In the genomic region with DNA sequence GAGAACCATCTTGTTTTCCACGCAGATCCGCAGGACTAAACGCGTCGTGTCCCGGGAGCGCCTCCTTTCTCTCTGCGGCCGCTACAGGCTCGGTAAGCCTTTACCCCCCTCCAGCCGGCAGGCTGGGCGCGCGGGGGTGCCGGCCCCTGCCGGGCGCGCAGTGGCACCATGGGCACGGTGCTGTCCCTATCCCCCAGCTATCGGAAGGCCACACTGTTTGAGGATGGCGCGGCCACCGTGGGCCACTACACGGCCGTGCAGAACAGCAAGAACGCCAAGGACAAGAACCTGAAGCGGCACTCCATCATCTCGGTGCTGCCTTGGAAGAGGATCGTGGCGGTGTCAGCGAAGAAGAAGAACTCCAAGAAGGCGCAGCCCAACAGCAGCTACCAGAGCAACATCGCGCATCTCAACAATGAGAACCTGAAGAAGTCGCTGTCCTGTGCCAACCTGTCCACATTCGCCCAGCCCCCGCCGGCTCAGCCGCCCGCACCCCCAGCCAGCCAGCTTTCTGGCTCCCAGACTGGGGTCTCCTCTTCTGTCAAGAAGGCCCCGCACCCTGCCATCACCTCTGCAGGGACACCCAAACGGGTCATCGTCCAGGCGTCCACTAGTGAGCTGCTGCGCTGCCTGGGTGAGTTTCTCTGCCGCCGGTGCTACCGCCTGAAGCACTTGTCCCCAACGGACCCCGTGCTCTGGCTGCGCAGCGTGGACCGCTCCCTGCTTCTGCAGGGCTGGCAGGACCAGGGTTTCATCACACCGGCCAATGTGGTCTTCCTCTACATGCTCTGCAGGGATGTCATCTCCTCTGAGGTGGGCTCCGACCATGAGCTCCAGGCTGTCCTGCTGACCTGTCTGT, we compare ENCODE assay signal across 7 mouse cellular contexts. TPM values are rescaled to one million over a fixed set of nuclear protein-coding genes. Genes with fewer than 3 reads are reported as not detected.
DNase-seq lines count a peak whose midpoint lies in the region; ATAC-seq and TF ChIP-seq lines count a peak whose summit lies in the region.

No protein-coding gene starts in this region.

- peak overlapping the region; percentile 62 for H3K9ac ChIP-seq in lung, embryonic 14.5 days
- peak overlapping the region; percentile 99 for H3K9ac ChIP-seq in forebrain, embryonic 16.5 days (replicated peaks; ENCODE audit: low read depth, low read length)
- H3K9ac ChIP-seq in midbrain, postnatal 0 days (replicated peaks; ENCODE audit: low read length, poor library complexity, severe bottlenecking): peak overlapping the region; percentile 93

- peak; percentile 41 for DNase-seq in lung, embryonic 14.5 days
- no peak for DNase-seq in lung, postnatal 36 days
- peak; percentile 76 for DNase-seq in cerebellum, adult 9-11 months
- peak; percentile 43 for DNase-seq in kidney, postnatal 10 days
- peak; percentile 42 for DNase-seq in midbrain, postnatal 0 days (ENCODE audit: low spot score)
- no peak for DNase-seq in urinary bladder, postnatal 10 days (ENCODE audit: low spot score)

- H3K36me3 ChIP-seq in lung, embryonic 14.5 days (ENCODE audit: insufficient read depth): peaks cover 18% of the 10 kb centered on the region; the same call in 1 of the 2 replicates
- peaks cover 7% of the 10 kb centered on the region; the same call in 1 of the 2 replicates for H3K36me3 ChIP-seq in forebrain, embryonic 16.5 days (ENCODE audit: control insufficient read depth, insufficient read depth)
- H3K36me3 ChIP-seq in midbrain, postnatal 0 days (ENCODE audit: insufficient read depth, low read length): peaks cover 9% of the 10 kb centered on the region

- WGBS in lung, embryonic 14.5 days: 10% methylated on average over 54 of the region's 55 CpGs
- WGBS in forebrain, embryonic 16.5 days: 9% methylated on average over 55 of the region's 55 CpGs
- 4% methylated on average over 51 of the region's 55 CpGs for WGBS in midbrain, postnatal 0 days

- no peak for TF ChIP-seq CTCF in lung, embryonic 14.5 days (IDR thresholded peaks at IDR 0.05; ENCODE audit: low read depth)
- no peak for TF ChIP-seq CTCF in midbrain, postnatal 0 days (IDR thresholded peaks at IDR 0.05)

- H3K4me2 ChIP-seq in lung, embryonic 14.5 days: peak overlapping the region; percentile 99
- peak overlapping the region; percentile 97 for H3K4me2 ChIP-seq in forebrain, embryonic 16.5 days (ENCODE audit: low read length)
- H3K4me2 ChIP-seq in midbrain, postnatal 0 days (ENCODE audit: low read depth, low read length, poor library complexity, severe bottlenecking): peak overlapping the region; percentile 91

- H3K4me1 ChIP-seq in lung, embryonic 14.5 days (ENCODE audit: insufficient read depth): 0 out of 2 replicates have a peak, but pooled peaks cover 4% of the 10 kb centered on the region
- peaks cover 29% of the 10 kb centered on the region for H3K4me1 ChIP-seq in forebrain, embryonic 16.5 days (replicated peaks; ENCODE audit: control insufficient read depth, insufficient read depth, low read length)
- H3K4me1 ChIP-seq in midbrain, postnatal 0 days (ENCODE audit: insufficient read depth, low read length): peaks cover 8% of the 10 kb centered on the region; the same call in 1 of the 2 replicates

- peak; percentile 47 for ATAC-seq in lung, embryonic 14.5 days (ENCODE audit: insufficient read depth)
- peak; percentile 22 for ATAC-seq in forebrain, embryonic 16.5 days
- ATAC-seq in midbrain, postnatal 0 days (ENCODE audit: low FRiP score): peak; percentile 27

- peak overlapping the region; percentile 58; the same call in 1 of the 2 replicates for H3K27ac ChIP-seq in lung, embryonic 14.5 days (ENCODE audit: low read depth)
- H3K27ac ChIP-seq in forebrain, embryonic 16.5 days (ENCODE audit: low read length): peak overlapping the region; percentile 99
- H3K27ac ChIP-seq in midbrain, postnatal 0 days (ENCODE audit: low read depth, low read length): peak overlapping the region; percentile 98

- H3K9me3 ChIP-seq in lung, embryonic 14.5 days (ENCODE audit: low read depth, low read length): no peaks in the 10 kb centered on the region
- H3K9me3 ChIP-seq in forebrain, embryonic 16.5 days (ENCODE audit: control insufficient read depth, low read length): no peaks in the 10 kb centered on the region
- H3K9me3 ChIP-seq in midbrain, postnatal 0 days (ENCODE audit: low read length): no peaks in the 10 kb centered on the region

- H3K27me3 ChIP-seq in lung, embryonic 14.5 days (ENCODE audit: insufficient read depth, low read length): no peaks in the 10 kb centered on the region
- no peaks in the 10 kb centered on the region for H3K27me3 ChIP-seq in forebrain, embryonic 16.5 days (replicated peaks; ENCODE audit: control insufficient read depth, insufficient read depth, low read length)
- H3K27me3 ChIP-seq in midbrain, postnatal 0 days (ENCODE audit: insufficient read depth, low read length): no peaks in the 10 kb centered on the region

- H3K4me3 ChIP-seq in lung, embryonic 14.5 days (ENCODE audit: low read depth, low read length): peak overlapping the region; percentile 72
- peak overlapping the region; percentile 93 for H3K4me3 ChIP-seq in forebrain, embryonic 16.5 days (replicated peaks; ENCODE audit: low read length)
- peak overlapping the region; percentile 89 for H3K4me3 ChIP-seq in midbrain, postnatal 0 days (ENCODE audit: low read depth, low read length)

RNA-seq across cellular contexts. Expression of a gene that starts 0.7 kb away (rescaled TPM):
- 0.88 and 0.96 TPM in 2 replicates for polyA plus RNA-seq in lung, embryonic 14.5 days (2014; fragmentation: Nextera tagmentation; extraction: Ambion mirVana)
- 109 and 113 TPM in 2 replicates for polyA plus RNA-seq in forebrain, embryonic 16.5 days (2015; fragmentation: Nextera tagmentation; extraction: Ambion mirVana)
- 376 and 420 TPM in 2 replicates for total RNA-seq in midbrain, postnatal 0 days (2014; rRNA removed)
- 77.3 and 85.2 TPM in 2 replicates for polyA plus RNA-seq in midbrain, postnatal 0 days (2015; fragmentation: Nextera tagmentation; extraction: Ambion mirVana)

RNA-seq across cellular contexts. Expression of a gene that starts 49.2 kb away (rescaled TPM):
- 296 and 301 TPM in 2 replicates for polyA plus RNA-seq in lung, embryonic 14.5 days (2014; fragmentation: Nextera tagmentation; extraction: Ambion mirVana)
- 336 and 357 TPM in 2 replicates for polyA plus RNA-seq in forebrain, embryonic 16.5 days (2015; fragmentation: Nextera tagmentation; extraction: Ambion mirVana)
- total RNA-seq in midbrain, postnatal 0 days (2014; rRNA removed): 24.6 and 44.5 TPM in 2 replicates
- 259 and 278 TPM in 2 replicates for polyA plus RNA-seq in midbrain, postnatal 0 days (2015; fragmentation: Nextera tagmentation; extraction: Ambion mirVana)

Comparison
In these comparisons a context has a peak if more than half of its experiments do, and no peak if none do; other contexts are left out.
1. DNase-seq: peak in lung, embryonic 14.5 days (single experiment), cerebellum, adult 9-11 months (single experiment), kidney, postnatal 10 days (single experiment) and midbrain, postnatal 0 days (single experiment); none in lung, postnatal 36 days (single experiment) and urinary bladder, postnatal 10 days (single experiment).
2. RNA of a gene that starts 0.7 kb away (polyA plus RNA-seq): 109 to 113 TPM in forebrain, embryonic 16.5 days and 77.3 to 85.2 TPM in midbrain, postnatal 0 days; 0.88 to 0.96 TPM in lung, embryonic 14.5 days; every median in the first group is over 10 times any median in the second.
3. Peak in every context shown above with its lines, with median percentiles within 50 percentile points of each other: ATAC-seq, H3K27ac ChIP-seq, H3K4me2 ChIP-seq, H3K4me3 ChIP-seq and H3K9ac ChIP-seq.